Mouse (Mus musculus) forebrain, embryonic 13.5 days (tissue): Measurements from ENCODE around the gene Nedd1. TPM values are rescaled to one million over a fixed set of nuclear protein-coding genes. Genes with fewer than 3 reads are reported as not detected.

Source experiments
- ATAC-seq: fragments of 200-750 bp; cut with Nextera tagmentation; 2 replicates; pipeline ENCODE4 v1.8.0; 2017
- H3K27ac ChIP-seq: fragments of 300-500 bp; sonication (generic); 2 replicates; pipeline ENCODE4 v1.5.1; 2015; ENCODE audit warnings: inconsistent platforms, mild to moderate bottlenecking, moderate library complexity
- H3K27me3 ChIP-seq: fragments of 300-500 bp; sonication (generic); 2 replicates; pipeline ENCODE4 v1.6.1; 2015; ENCODE audit warnings: mild to moderate bottlenecking, inconsistent platforms
- H3K36me3 ChIP-seq: fragments of 300-500 bp; sonication (generic); 2 replicates; pipeline ENCODE4 v1.6.1; 2015; ENCODE audit warnings: mild to moderate bottlenecking, inconsistent platforms; ENCODE audit not compliant: poor library complexity, severe bottlenecking
- H3K4me1 ChIP-seq: fragments of 300-500 bp; sonication (generic); 2 replicates; pipeline ENCODE4 v1.6.1; 2015; ENCODE audit warnings: inconsistent platforms
- H3K4me2 ChIP-seq: fragments of 300-500 bp; sonication (generic); 2 replicates; pipeline ENCODE4 v1.6.1; 2015; ENCODE audit warnings: inconsistent platforms, mild to moderate bottlenecking, moderate library complexity
- H3K4me3 ChIP-seq: fragments of 300-500 bp; sonication (generic); 2 replicates; pipeline ENCODE4 v1.5.1; 2015; ENCODE audit warnings: mild to moderate bottlenecking, inconsistent platforms
- H3K9ac ChIP-seq: fragments of 300-500 bp; sonication (generic); 2 replicates; pipeline ENCODE4 v1.6.1; 2015; ENCODE audit warnings: mild to moderate bottlenecking, inconsistent platforms
- H3K9me3 ChIP-seq: fragments of 300-500 bp; sonication (generic); replicated peaks from 2 replicates; pipeline ENCODE4 v1.6.1; 2016; ENCODE audit warnings: inconsistent platforms
- WGBS: fragments of 180-500 bp; shearing (Covaris S2); methylation state at CpG from one replicate; pipeline ENCODE4 v1.1.7; 2015; 5-methylcytosine and 5-hydroxymethylcytosine counted together
- polyA plus RNA-seq: library from polyadenylated mRNA; unstranded; fragments of >200 nt; fragmentation: Nextera tagmentation; extraction: Ambion mirVana; gene quantifications from 2 replicates; pipeline ENCODE4 v1.2.1, GENCODE M21; 2015

Nedd1 gene
- polyA plus RNA-seq: 35.4 and 43.2 TPM in 2 replicates

DNA sequence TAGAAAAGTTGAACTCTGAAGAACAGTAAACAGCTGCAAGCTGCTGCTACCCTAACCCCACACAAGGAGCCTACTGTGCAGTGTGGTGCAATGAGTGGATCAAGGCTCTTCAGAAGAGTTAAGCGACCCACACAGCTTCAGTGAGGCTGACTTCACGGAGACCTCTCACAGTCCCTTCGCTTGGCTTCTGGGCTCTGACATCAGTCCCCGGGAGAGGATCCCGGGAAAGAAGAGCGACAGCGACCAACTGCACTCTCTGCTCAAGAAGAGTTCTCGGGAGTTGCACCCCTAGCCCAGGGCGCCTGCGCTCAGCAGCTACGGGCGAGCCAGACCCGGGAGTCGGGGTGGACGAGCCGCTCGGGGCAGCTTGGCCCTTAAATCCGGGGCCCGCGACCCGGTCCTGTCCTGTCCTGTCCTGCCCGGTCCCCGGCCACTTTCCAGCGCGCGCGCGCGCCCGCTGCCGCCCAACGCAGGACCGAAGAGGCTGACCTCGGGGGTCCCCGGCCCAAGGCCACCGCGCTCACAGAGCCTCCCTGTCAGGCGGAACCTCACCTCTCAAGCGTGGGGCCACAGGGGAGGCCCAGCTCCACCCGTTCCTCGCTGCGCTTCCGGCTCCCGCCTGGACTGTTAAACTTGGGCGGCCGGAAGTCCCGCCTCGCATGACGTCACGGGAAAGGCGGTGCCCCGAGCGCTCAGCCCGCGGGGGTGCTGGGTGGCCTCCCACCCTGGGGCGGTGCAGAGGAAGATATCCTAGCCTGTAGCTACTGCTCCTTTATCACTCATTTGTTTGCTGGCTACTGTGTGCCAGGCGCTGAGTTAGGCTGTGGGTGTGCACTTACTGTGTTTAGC is at the start of gene Nedd1:
TSS of gene Nedd1 (minus strand) at position 650 of the 849 bp plus-strand sequence.
- Histone ChIP-seq H3K9me3 (no peaks in the 10 kb centered on the region), H3K4me1 (peaks cover 15% of the 10 kb centered on the region), H3K27ac (peak within 1 kb of the TSS; percentile 71), H3K36me3 (peaks cover 12% of the 10 kb centered on the region), H3K9ac (peak within 1 kb of the TSS; percentile 86), H3K4me2 (peak within 1 kb of the TSS; percentile 73), H3K4me3 (peak within 1 kb of the TSS; percentile 86), H3K27me3 (no peaks in the 10 kb centered on the region)
- peak; percentile 98 for ATAC-seq
- WGBS: under 1% methylated on average over 57 of the region's 57 CpGs

GRCm38 (mm10) chr10:92754359-92754758 is 32.1 kb upstream of the Nedd1 start:
- Histone ChIP-seq H3K9ac (no peak overlapping the region), H3K4me1 (no peaks in the 10 kb centered on the region), H3K36me3 (no peaks in the 10 kb centered on the region), H3K9me3 (no peaks in the 10 kb centered on the region), H3K27me3 (no peaks in the 10 kb centered on the region), H3K27ac (no peak overlapping the region), H3K4me3 (no peak overlapping the region), H3K4me2 (no peak overlapping the region)
- no peak for ATAC-seq
- WGBS: 69% methylated on average over 5 of the region's 5 CpGs

DNA sequence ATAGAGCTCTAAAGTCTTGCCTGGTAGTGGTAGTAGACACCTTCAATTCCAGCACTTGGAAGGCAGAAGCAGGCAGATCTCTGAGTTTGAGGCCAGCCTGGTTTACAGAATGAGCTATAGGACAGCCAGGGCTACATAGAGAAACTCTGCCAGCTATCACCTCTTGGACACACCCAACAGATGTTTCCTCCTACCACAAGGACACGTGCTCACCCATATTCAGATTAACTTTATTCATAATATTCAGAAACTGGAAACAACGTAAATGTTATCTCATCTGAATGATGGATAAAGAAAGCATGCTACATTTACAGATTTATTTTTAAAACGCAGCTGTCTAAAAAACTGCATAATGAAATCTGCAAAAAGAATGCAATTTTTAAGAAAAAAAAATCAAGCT is 8.1 kb upstream of the Nedd1 start:
- H3K36me3 ChIP-seq: no peaks in the 10 kb centered on the region
- no peak overlapping the region for H3K27ac ChIP-seq
- no peaks in the 10 kb centered on the region for H3K4me1 ChIP-seq
- no peak overlapping the region for H3K9ac ChIP-seq
- no peak overlapping the region for H3K4me2 ChIP-seq
- no peak for ATAC-seq
- H3K4me3 ChIP-seq: no peak overlapping the region
- H3K9me3 ChIP-seq: no peaks in the 10 kb centered on the region
- WGBS: 91% methylated on average over 3 of the region's 3 CpGs
- H3K27me3 ChIP-seq: no peaks in the 10 kb centered on the region

GRCm38 (mm10) chr10:92728723-92729122 is 6.5 kb upstream of the Nedd1 start:
- WGBS: 85% methylated on average over 3 of the region's 3 CpGs
- Histone ChIP-seq H3K4me1 (no peaks in the 10 kb centered on the region), H3K36me3 (no peaks in the 10 kb centered on the region), H3K4me3 (no peak overlapping the region), H3K27ac (no peak overlapping the region), H3K9ac (no peak overlapping the region), H3K9me3 (no peaks in the 10 kb centered on the region), H3K4me2 (no peak overlapping the region), H3K27me3 (no peaks in the 10 kb centered on the region)
- ATAC-seq: no peak

DNA sequence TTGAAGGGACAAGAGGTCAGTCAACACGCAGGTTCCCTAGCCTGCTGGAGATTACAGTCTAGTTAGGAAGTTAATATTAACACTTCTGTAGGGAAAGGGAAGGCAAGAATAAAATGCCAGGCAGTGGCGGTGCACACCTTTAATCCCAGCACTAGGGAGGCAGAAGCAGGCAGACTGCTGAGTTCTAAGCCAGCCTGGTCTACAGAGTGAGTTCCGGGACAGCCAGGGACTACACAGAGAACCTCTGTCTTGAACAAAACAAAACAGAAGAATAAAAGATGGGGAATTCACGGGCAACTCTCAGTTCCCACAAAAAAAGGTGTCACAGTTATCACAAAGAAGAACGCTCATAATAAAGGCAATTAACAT is 384 bp upstream of the Nedd1 start:
- Histone ChIP-seq H3K4me3 (peak overlapping the region; percentile 86), H3K27me3 (no peaks in the 10 kb centered on the region), H3K9me3 (no peaks in the 10 kb centered on the region), H3K4me2 (peak overlapping the region; percentile 73), H3K9ac (peak overlapping the region; percentile 86), H3K36me3 (peaks cover 7% of the 10 kb centered on the region), H3K4me1 (peaks cover 15% of the 10 kb centered on the region), H3K27ac (peak overlapping the region; percentile 71)
- no peak for ATAC-seq
- WGBS: 21% methylated on average over 5 of the region's 5 CpGs

- Histone ChIP-seq H3K4me2 (no peak overlapping the region), H3K9me3 (no peaks in the 10 kb centered on the region), H3K4me3 (no peak overlapping the region), H3K4me1 (no peaks in the 10 kb centered on the region), H3K27me3 (no peaks in the 10 kb centered on the region), H3K9ac (no peak overlapping the region), H3K27ac (no peak overlapping the region), H3K36me3 (peaks cover 29% of the 10 kb centered on the region)
- no peak for ATAC-seq
- WGBS: 79% methylated on average over 6 of the region's 6 CpGs
These were observed 23.2 kb downstream of the Nedd1 start for GRCm38 (mm10) chr10:92699032-92699431.

GRCm38 (mm10) chr10:92675056-92675455 is 47.2 kb downstream of the Nedd1 start:
- no peak for ATAC-seq
- Histone ChIP-seq H3K9ac (no peak overlapping the region), H3K27me3 (no peaks in the 10 kb centered on the region), H3K4me3 (no peak overlapping the region), H3K27ac (no peak overlapping the region), H3K36me3 (no peaks in the 10 kb centered on the region), H3K4me1 (no peaks in the 10 kb centered on the region), H3K4me2 (no peak overlapping the region), H3K9me3 (no peaks in the 10 kb centered on the region)
- WGBS: 94% methylated on average over 4 of the region's 4 CpGs

DNA sequence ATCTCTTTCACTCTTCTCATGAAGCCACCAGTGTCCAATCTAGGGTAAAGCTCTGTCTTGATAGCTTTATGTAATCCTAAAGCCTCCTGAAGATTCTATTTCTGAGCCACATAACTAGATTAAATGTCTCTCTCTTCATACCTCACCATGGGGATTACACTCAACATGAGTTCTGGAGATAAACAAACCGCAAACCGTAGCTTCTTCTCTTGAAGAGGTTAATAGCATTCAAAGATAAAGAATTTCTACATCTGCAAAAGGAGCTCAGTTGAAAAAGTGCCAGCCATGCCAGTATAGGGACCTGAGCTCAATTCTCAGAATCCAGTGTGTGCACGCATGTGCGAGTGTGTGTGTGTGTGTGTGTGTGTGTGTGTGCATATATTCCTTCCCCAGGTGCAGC is 50.3 kb downstream of the Nedd1 start:
- no peak overlapping the region for H3K4me3 ChIP-seq
- no peaks in the 10 kb centered on the region for H3K36me3 ChIP-seq
- no peak overlapping the region for H3K4me2 ChIP-seq
- H3K9ac ChIP-seq: no peak overlapping the region
- 93% methylated on average over 4 of the region's 4 CpGs for WGBS
- no peak overlapping the region for H3K27ac ChIP-seq
- no peaks in the 10 kb centered on the region for H3K4me1 ChIP-seq
- ATAC-seq: no peak
- H3K9me3 ChIP-seq: no peaks in the 10 kb centered on the region
- H3K27me3 ChIP-seq: no peaks in the 10 kb centered on the region

DNA sequence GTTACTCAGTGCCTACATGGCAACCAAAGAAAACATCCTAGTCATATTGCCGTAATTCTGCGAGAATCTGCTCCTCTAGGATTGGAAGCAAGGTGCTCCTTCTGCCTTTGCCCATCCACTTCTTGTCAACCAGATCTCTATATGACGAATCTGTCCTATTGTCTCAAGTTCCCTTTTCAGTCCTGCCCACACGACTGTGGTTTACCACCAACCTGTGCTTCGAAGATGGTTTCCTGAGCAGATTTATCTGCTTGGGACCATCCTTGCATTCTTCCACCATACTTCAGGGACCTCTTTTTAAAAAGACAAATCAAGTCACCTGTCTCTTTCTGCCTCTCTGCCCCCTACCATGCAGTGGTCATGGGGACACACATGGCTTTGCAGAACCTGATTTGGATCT is 56.9 kb downstream of the Nedd1 start:
- Histone ChIP-seq H3K4me1 (no peaks in the 10 kb centered on the region), H3K4me2 (no peak overlapping the region), H3K4me3 (no peak overlapping the region), H3K27ac (no peak overlapping the region), H3K27me3 (no peaks in the 10 kb centered on the region), H3K36me3 (no peaks in the 10 kb centered on the region), H3K9me3 (no peaks in the 10 kb centered on the region; the same call in 1 of the 2 replicates), H3K9ac (no peak overlapping the region)
- 93% methylated on average over 5 of the region's 5 CpGs for WGBS
- ATAC-seq: no peak

DNA sequence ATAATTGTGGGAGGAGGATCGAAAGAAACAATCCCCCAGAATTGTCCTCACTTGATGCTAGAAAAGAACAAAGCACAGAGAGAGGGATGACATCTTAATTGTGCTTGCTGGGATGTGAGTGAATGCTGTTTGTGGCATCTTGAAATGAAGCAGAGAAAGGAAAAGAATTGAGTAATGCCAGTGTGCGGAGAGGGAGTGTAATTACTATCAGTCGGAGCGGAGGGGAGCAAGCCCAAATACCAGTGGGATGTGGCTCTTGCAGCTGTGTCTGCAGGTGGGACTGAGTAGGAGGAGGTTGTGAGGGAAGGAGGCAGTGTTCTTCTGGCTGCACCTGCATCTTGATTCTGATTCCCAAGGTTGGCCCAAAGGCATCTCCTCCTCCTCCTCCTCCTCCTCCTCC is 69.0 kb downstream of the Nedd1 start:
- no peak overlapping the region for H3K4me2 ChIP-seq
- WGBS: 51% methylated on average over 4 of the region's 4 CpGs
- H3K4me1 ChIP-seq: peaks cover 13% of the 10 kb centered on the region; the same call in 1 of the 2 replicates
- no peak overlapping the region for H3K27ac ChIP-seq
- no peaks in the 10 kb centered on the region for H3K27me3 ChIP-seq
- no peaks in the 10 kb centered on the region for H3K9me3 ChIP-seq
- ATAC-seq: 0 out of 2 replicates have a peak, but pooled peaks have one; percentile 55
- H3K36me3 ChIP-seq: no peaks in the 10 kb centered on the region
- H3K9ac ChIP-seq: no peak overlapping the region
- H3K4me3 ChIP-seq: no peak overlapping the region

- Histone ChIP-seq H3K36me3 (no peaks in the 10 kb centered on the region), H3K9ac (no peak overlapping the region), H3K27me3 (no peaks in the 10 kb centered on the region), H3K4me2 (no peak overlapping the region), H3K9me3 (no peaks in the 10 kb centered on the region), H3K27ac (peak overlapping the region; percentile 64), H3K4me1 (peaks cover 13% of the 10 kb centered on the region; the same call in 1 of the 2 replicates), H3K4me3 (no peak overlapping the region)
- WGBS: 15% methylated on average over 3 of the region's 3 CpGs
- ATAC-seq: no peak
These were observed 69.8 kb downstream of the Nedd1 start for GRCm38 (mm10) chr10:92652399-92652920.

DNA sequence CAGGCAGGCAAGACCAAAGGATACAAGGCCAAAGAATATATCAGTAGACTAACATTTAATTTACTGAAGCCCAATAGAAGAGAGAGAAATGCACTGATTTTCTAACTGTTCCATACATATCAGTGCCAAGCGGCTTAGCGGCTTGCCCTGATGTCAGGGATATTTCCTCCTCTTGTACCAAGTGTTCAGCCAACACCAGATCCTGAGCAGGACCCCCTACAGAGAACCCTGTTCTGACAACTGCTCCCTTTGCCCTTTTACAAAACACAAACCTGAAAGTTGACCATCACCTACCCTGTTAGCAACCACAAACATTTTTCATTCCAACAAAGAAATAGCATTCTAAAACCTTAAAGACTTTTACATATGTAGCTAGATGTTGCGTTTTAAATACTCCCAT is 71.0 kb downstream of the Nedd1 start:
- ATAC-seq: no peak
- Histone ChIP-seq H3K27me3 (no peaks in the 10 kb centered on the region), H3K9ac (no peak overlapping the region), H3K27ac (no peak overlapping the region), H3K36me3 (no peaks in the 10 kb centered on the region), H3K4me2 (no peak overlapping the region), H3K4me1 (peaks cover 13% of the 10 kb centered on the region; the same call in 1 of the 2 replicates), H3K4me3 (no peak overlapping the region), H3K9me3 (no peaks in the 10 kb centered on the region)
- 85% methylated on average over 3 of the region's 3 CpGs for WGBS
